Mouse (Mus musculus): Measurements from ENCODE around the gene Arl5c.

GRCm38 (mm10) chr11:97979824-97980495, 16.0 kb downstream of the Arl5c start:
- TF ChIP-seq GATA1 (IDR thresholded peaks at IDR 0.05; ENCODE audit: borderline replicate concordance, low read length) (no peak), FLI1 (IDR thresholded peaks at IDR 0.05; ENCODE audit: low read length) (no peak)
